Mouse (Mus musculus): ENCODE results near the gene Gm20388. TPM values are rescaled to one million over a fixed set of nuclear protein-coding genes. Genes with fewer than 3 reads are reported as not detected.

Gm20388 gene
- polyA plus RNA-seq, 1 experiment from 2014 or later: not detected

DNA sequence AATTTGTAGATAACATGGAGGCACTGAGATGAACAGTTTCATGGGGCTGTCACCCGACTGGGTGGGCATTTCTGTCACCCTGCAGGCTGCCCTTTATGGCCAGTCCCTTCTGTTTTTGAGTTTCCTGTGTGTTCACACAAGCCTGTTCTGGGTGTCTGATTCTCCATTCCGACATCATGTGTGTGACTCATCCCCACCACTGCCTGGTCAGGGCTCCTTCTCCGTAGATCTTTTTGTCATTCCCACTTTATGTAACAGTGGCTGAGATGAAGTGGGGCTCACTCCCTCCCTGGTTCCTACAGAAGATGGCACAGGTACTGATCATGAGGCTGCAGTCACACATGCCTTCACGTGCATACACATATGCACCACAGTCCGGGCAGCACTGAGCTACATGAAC is 3212.0 kb downstream of the Gm20388 start:
- WGBS: 69% methylated on average over 5 of the region's 5 CpGs
- ATAC-seq (ENCODE audit: insufficient number of reproducible peaks, insufficient read depth, low FRiP score, low read depth): no peak
- Histone ChIP-seq H3K9ac (ENCODE audit: low read length) (no peak overlapping the region), H3K4me3 (ENCODE audit: control insufficient read depth in 1 of 2, insufficient read depth in 1 of 2, low read depth in 1 of 2, low read length in 2 of 2) (no peak overlapping the region), H3K27ac (replicated peaks in 1 of 2; ENCODE audit: control insufficient read depth in 1 of 2, insufficient read depth in 1 of 2, low read depth in 2 of 2, low read length in 2 of 2) (no peak overlapping the region), H3K4me2 (ENCODE audit: low read length) (no peak overlapping the region), H3K4me1 (ENCODE audit: control insufficient read depth in 2 of 2, insufficient read depth in 2 of 2, low read length in 2 of 2) (peaks cover 11 to 13% of the 10 kb centered on the region in 2 experiments; a peak in 3 of 4 replicates), H3K27me3 (ENCODE audit: control insufficient read depth, insufficient read depth, low read length) (peaks cover 34% of the 10 kb centered on the region), H3K36me3 (ENCODE audit: control insufficient read depth, insufficient read depth, low read length) (no peaks in the 10 kb centered on the region), H3K9me3 (ENCODE audit: control insufficient read depth, low read length) (no peaks in the 10 kb centered on the region)

- no peak overlapping the region for H3K4me3 ChIP-seq (ENCODE audit: control insufficient read depth in 1 of 2, insufficient read depth in 1 of 2, low read depth in 1 of 2, low read length in 2 of 2)
- peaks cover 16% of the 10 kb centered on the region for H3K27me3 ChIP-seq (ENCODE audit: control insufficient read depth, insufficient read depth, low read length)
- peak overlapping the region; percentile 18; the same call in 1 of the 2 replicates for H3K4me2 ChIP-seq (ENCODE audit: low read length)
- H3K4me1 ChIP-seq (ENCODE audit: control insufficient read depth in 2 of 2, insufficient read depth in 2 of 2, low read length in 2 of 2): peaks cover 5 to 12% of the 10 kb centered on the region in 2 experiments; a peak in 1 of 4 replicates
- H3K36me3 ChIP-seq (ENCODE audit: control insufficient read depth, insufficient read depth, low read length): no peaks in the 10 kb centered on the region
- ATAC-seq (ENCODE audit: insufficient number of reproducible peaks, insufficient read depth, low FRiP score, low read depth): 0 out of 2 replicates have a peak, but pooled peaks have one; percentile 36
- 8% methylated on average over 19 of the region's 19 CpGs for WGBS
- no peaks in the 10 kb centered on the region for H3K9me3 ChIP-seq (ENCODE audit: control insufficient read depth, low read length)
- no peak overlapping the region for H3K9ac ChIP-seq (ENCODE audit: low read length)
- no peak overlapping the region for H3K27ac ChIP-seq (replicated peaks in 1 of 2; ENCODE audit: control insufficient read depth in 1 of 2, insufficient read depth in 1 of 2, low read depth in 2 of 2, low read length in 2 of 2)
These were observed 3215.7 kb downstream of the Gm20388 start for GRCm38 (mm10) chr8:123126193-123126816.

GRCm38 (mm10) chr8:123131041-123131440 is 3220.4 kb downstream of the Gm20388 start:
- Histone ChIP-seq H3K9ac (ENCODE audit: low read length) (no peak overlapping the region), H3K4me3 (ENCODE audit: control insufficient read depth in 1 of 2, insufficient read depth in 1 of 2, low read depth in 1 of 2, low read length in 2 of 2) (no peak overlapping the region), H3K4me2 (ENCODE audit: low read length) (0 out of 2 replicates have a peak overlapping the region, but pooled peaks have one; percentile 11), H3K36me3 (ENCODE audit: control insufficient read depth, insufficient read depth, low read length) (no peaks in the 10 kb centered on the region), H3K27me3 (ENCODE audit: control insufficient read depth, insufficient read depth, low read length) (peaks cover 11% of the 10 kb centered on the region), H3K9me3 (ENCODE audit: control insufficient read depth, low read length) (no peaks in the 10 kb centered on the region), H3K27ac (replicated peaks in 1 of 2; ENCODE audit: control insufficient read depth in 1 of 2, insufficient read depth in 1 of 2, low read depth in 2 of 2, low read length in 2 of 2) (no peak overlapping the region), H3K4me1 (ENCODE audit: control insufficient read depth in 2 of 2, insufficient read depth in 2 of 2, low read length in 2 of 2) (peaks cover 3 to 7% of the 10 kb centered on the region in 2 experiments; a peak in 2 of 4 replicates)
- 47% methylated on average over 9 of the region's 9 CpGs for WGBS
- ATAC-seq (ENCODE audit: insufficient number of reproducible peaks, insufficient read depth, low FRiP score, low read depth): no peak

DNA sequence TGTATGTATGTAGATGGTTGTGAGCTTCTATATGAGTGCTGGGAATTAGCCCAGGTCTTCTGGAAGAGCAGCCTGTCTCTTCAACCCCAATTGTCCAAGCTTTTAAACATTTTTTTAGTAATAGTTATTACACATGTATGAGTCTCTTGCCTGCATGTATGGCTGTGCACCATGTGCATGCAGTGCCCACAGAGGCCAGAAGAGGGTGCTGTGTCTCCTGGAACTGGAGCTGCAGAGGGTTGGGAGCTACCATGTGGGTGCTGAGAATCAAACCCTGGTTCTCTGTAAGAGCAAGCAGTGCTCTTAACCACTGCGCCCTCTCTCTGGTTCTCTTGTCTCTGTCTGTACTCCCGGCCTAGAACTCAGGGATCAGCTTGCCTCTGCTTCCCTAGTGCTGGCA is 3222.3 kb downstream of the Gm20388 start:
- ATAC-seq (ENCODE audit: insufficient number of reproducible peaks, insufficient read depth, low FRiP score, low read depth): no peak
- no peak overlapping the region for H3K9ac ChIP-seq (ENCODE audit: low read length)
- H3K27ac ChIP-seq (replicated peaks in 1 of 2; ENCODE audit: control insufficient read depth in 1 of 2, insufficient read depth in 1 of 2, low read depth in 2 of 2, low read length in 2 of 2): no peak overlapping the region
- H3K4me1 ChIP-seq (ENCODE audit: control insufficient read depth in 2 of 2, insufficient read depth in 2 of 2, low read length in 2 of 2): peaks cover 11 to 12% of the 10 kb centered on the region in 2 experiments; a peak in 3 of 4 replicates
- H3K36me3 ChIP-seq (ENCODE audit: control insufficient read depth, insufficient read depth, low read length): no peaks in the 10 kb centered on the region
- no peak overlapping the region for H3K4me2 ChIP-seq (ENCODE audit: low read length)
- no peaks in the 10 kb centered on the region for H3K9me3 ChIP-seq (ENCODE audit: control insufficient read depth, low read length)
- 93% methylated on average over 2 of the region's 2 CpGs for WGBS
- H3K27me3 ChIP-seq (ENCODE audit: control insufficient read depth, insufficient read depth, low read length): peaks cover 3% of the 10 kb centered on the region; the same call in 1 of the 2 replicates
- no peak overlapping the region for H3K4me3 ChIP-seq (ENCODE audit: control insufficient read depth in 1 of 2, insufficient read depth in 1 of 2, low read depth in 1 of 2, low read length in 2 of 2)

GRCm38 (mm10) chr8:123134149-123134713 is 3223.6 kb downstream of the Gm20388 start:
- no peak overlapping the region for H3K4me2 ChIP-seq (ENCODE audit: low read length)
- no peak overlapping the region for H3K9ac ChIP-seq (ENCODE audit: low read length)
- H3K36me3 ChIP-seq (ENCODE audit: control insufficient read depth, insufficient read depth, low read length): no peaks in the 10 kb centered on the region
- H3K9me3 ChIP-seq (ENCODE audit: control insufficient read depth, low read length): no peaks in the 10 kb centered on the region
- H3K27me3 ChIP-seq (ENCODE audit: control insufficient read depth, insufficient read depth, low read length): no peaks in the 10 kb centered on the region
- whole genome bisulfite sequencing: 83% methylated on average over 11 of the region's 11 CpGs
- no peak overlapping the region for H3K27ac ChIP-seq (replicated peaks in 1 of 2; ENCODE audit: control insufficient read depth in 1 of 2, insufficient read depth in 1 of 2, low read depth in 2 of 2, low read length in 2 of 2)
- H3K4me1 ChIP-seq (ENCODE audit: control insufficient read depth in 2 of 2, insufficient read depth in 2 of 2, low read length in 2 of 2): peaks cover 15% of the 10 kb centered on the region in 2 experiments; a peak in 3 of 4 replicates
- no peak for ATAC-seq (ENCODE audit: insufficient number of reproducible peaks, insufficient read depth, low FRiP score, low read depth)
- no peak overlapping the region for H3K4me3 ChIP-seq (ENCODE audit: control insufficient read depth in 1 of 2, insufficient read depth in 1 of 2, low read depth in 1 of 2, low read length in 2 of 2)

DNA sequence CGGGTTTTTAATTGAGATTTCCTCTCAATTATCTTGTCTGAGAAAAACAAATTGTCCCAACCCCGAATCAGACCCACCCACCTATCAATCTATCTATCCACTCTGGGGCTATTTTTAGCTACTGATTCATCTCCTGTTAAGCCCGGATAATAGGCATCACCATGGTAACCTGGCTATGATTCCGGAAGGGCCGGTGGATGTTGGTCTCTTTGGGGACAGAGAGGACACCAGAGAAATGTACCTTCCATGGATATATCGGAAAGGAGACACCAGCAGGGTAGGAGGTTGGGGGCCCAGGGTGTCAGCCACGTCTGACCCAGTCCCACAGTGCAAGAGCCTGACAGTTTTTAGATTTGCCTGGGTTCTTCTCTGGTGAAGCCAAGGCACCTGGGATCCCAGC is 3224.8 kb downstream of the Gm20388 start:
- no peak overlapping the region for H3K9ac ChIP-seq (ENCODE audit: low read length)
- no peak overlapping the region for H3K4me2 ChIP-seq (ENCODE audit: low read length)
- no peak overlapping the region for H3K27ac ChIP-seq (replicated peaks in 1 of 2; ENCODE audit: control insufficient read depth in 1 of 2, insufficient read depth in 1 of 2, low read depth in 2 of 2, low read length in 2 of 2)
- H3K9me3 ChIP-seq (ENCODE audit: control insufficient read depth, low read length): no peaks in the 10 kb centered on the region
- no peak for ATAC-seq (ENCODE audit: insufficient number of reproducible peaks, insufficient read depth, low FRiP score, low read depth)
- H3K4me1 ChIP-seq (ENCODE audit: control insufficient read depth in 2 of 2, insufficient read depth in 2 of 2, low read length in 2 of 2): peaks cover 15% of the 10 kb centered on the region in 2 experiments; a peak in 3 of 4 replicates
- 40% methylated on average over 7 of the region's 7 CpGs for WGBS
- H3K27me3 ChIP-seq (ENCODE audit: control insufficient read depth, insufficient read depth, low read length): no peaks in the 10 kb centered on the region
- H3K36me3 ChIP-seq (ENCODE audit: control insufficient read depth, insufficient read depth, low read length): no peaks in the 10 kb centered on the region
- H3K4me3 ChIP-seq (ENCODE audit: control insufficient read depth in 1 of 2, insufficient read depth in 1 of 2, low read depth in 1 of 2, low read length in 2 of 2): no peak overlapping the region

DNA sequence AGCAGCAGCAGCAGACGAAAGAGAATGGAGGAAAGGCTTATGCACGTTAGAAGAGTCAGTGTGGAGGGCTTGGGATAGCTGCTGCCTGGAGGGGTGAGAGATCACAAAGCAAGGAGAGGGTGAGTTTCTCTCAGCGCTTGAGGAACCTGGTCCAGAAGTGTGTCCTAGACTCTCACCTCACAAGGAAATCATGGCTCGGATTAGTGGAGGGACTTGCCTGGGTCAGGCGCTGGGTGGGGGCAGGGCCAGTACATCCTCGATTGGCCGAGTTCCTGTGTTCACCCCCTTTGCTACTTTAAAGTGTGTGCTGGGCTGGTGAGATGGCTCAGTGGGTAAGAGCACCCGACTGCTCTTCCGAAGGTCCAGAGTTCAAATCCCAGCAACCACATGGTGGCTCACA is 3225.2 kb downstream of the Gm20388 start:
- Histone ChIP-seq H3K4me2 (ENCODE audit: low read length) (no peak overlapping the region), H3K9me3 (ENCODE audit: control insufficient read depth, low read length) (no peaks in the 10 kb centered on the region), H3K9ac (ENCODE audit: low read length) (no peak overlapping the region), H3K27me3 (ENCODE audit: control insufficient read depth, insufficient read depth, low read length) (no peaks in the 10 kb centered on the region), H3K27ac (replicated peaks in 1 of 2; ENCODE audit: control insufficient read depth in 1 of 2, insufficient read depth in 1 of 2, low read depth in 2 of 2, low read length in 2 of 2) (no peak overlapping the region), H3K4me1 (ENCODE audit: control insufficient read depth in 2 of 2, insufficient read depth in 2 of 2, low read length in 2 of 2) (peaks cover 14 to 15% of the 10 kb centered on the region in 2 experiments; a peak in 3 of 4 replicates), H3K4me3 (ENCODE audit: control insufficient read depth in 1 of 2, insufficient read depth in 1 of 2, low read depth in 1 of 2, low read length in 2 of 2) (no peak overlapping the region), H3K36me3 (ENCODE audit: control insufficient read depth, insufficient read depth, low read length) (no peaks in the 10 kb centered on the region)
- 53% methylated on average over 9 of the region's 9 CpGs for WGBS
- no peak for ATAC-seq (ENCODE audit: insufficient number of reproducible peaks, insufficient read depth, low FRiP score, low read depth)

Data from heart, embryonic 14.5 days (tissue).